Mouse (Mus musculus) liver, postnatal 0 days (tissue): ENCODE results near the gene Ankdd1b. TPM values are rescaled to one million over a fixed set of nuclear protein-coding genes. Genes with fewer than 3 reads are reported as not detected.
A peak's percentile ranks its signal among the peaks of the same experiment; 100 is the strongest.

Source experiments
- ATAC-seq: fragments of 200-750 bp; cut with Nextera tagmentation; 2 replicates; pipeline ENCODE4 v1.8.0; 2017; ENCODE audit warnings: mild to moderate bottlenecking, moderate library complexity
- DNase-seq: peaks from one replicate; pipeline ENCODE4 v3.0.0-alpha.2; 2016
- H3K27ac ChIP-seq: fragments of 300-500 bp; sonication (generic); 2 replicates; pipeline ENCODE4 v1.5.1; 2014; ENCODE audit warnings: antibody characterized with exemption, moderate library complexity, mild to moderate bottlenecking, low read depth
- H3K27me3 ChIP-seq: fragments of 300-500 bp; sonication (generic); 2 replicates; pipeline ENCODE4 v1.6.1; 2014; ENCODE audit warnings: low read length, control low read depth, mixed read lengths; ENCODE audit not compliant: insufficient read depth
- H3K36me3 ChIP-seq: fragments of 300-500 bp; sonication (generic); replicated peaks from 2 replicates; pipeline ENCODE4 v1.6.1; 2014; ENCODE audit warnings: mild to moderate bottlenecking, control low read depth, low read length, moderate library complexity, mixed read lengths; ENCODE audit not compliant: insufficient read depth
- H3K4me1 ChIP-seq: fragments of 300-500 bp; sonication (generic); 2 replicates; pipeline ENCODE4 v1.6.1; 2014; ENCODE audit warnings: antibody characterized with exemption, mild to moderate bottlenecking, control low read depth; ENCODE audit not compliant: insufficient read depth
- H3K4me2 ChIP-seq: fragments of 300-500 bp; sonication (generic); 2 replicates; pipeline ENCODE4 v1.6.1; 2014; ENCODE audit warnings: low read depth, mild to moderate bottlenecking, low read length, moderate library complexity, mixed read lengths
- H3K4me3 ChIP-seq: fragments of 300-500 bp; sonication (generic); 2 replicates; pipeline ENCODE4 v1.5.1; 2014; ENCODE audit warnings: low read depth, low read length
- H3K9ac ChIP-seq: fragments of 300-500 bp; sonication (generic); replicated peaks from 2 replicates; pipeline ENCODE4 v1.6.1; 2014; ENCODE audit warnings: mild to moderate bottlenecking, moderate library complexity
- H3K9me3 ChIP-seq: fragments of 300-500 bp; sonication (generic); 2 replicates; pipeline ENCODE4 v1.6.1; 2016; ENCODE audit warnings: mild to moderate bottlenecking, control low read depth, low read length, mixed read lengths
- CTCF ChIP-seq: sonication (generic); IDR thresholded peaks from 2 replicates; pipeline ENCODE4 v1.5.1; 2016; ENCODE audit warnings: antibody characterized with exemption, low read depth
- EP300 ChIP-seq: IDR thresholded peaks from 2 replicates; pipeline ENCODE4 v1.6.1; 2016; ENCODE audit warnings: antibody characterized with exemption, low read depth, mild to moderate bottlenecking
- WGBS: fragments of 180-500 bp; shearing (Covaris S2); extraction: QIAGEN DNeasy Blood & Tissue Kit; methylation state at CpG from one replicate; pipeline ENCODE4 v1.1.7; 2014; ENCODE audit not compliant: insufficient replicate concordance; 5-methylcytosine and 5-hydroxymethylcytosine counted together
- polyA plus RNA-seq: library from polyadenylated mRNA; unstranded; fragments of >200 nt; fragmentation: Nextera tagmentation; extraction: Ambion mirVana; gene quantifications from 2 replicates; pipeline ENCODE4 v1.2.1, GENCODE M21; 2015

Gene Ankdd1b
- polyA plus RNA-seq, 1 experiment from 2014 or later: not detected

- H3K4me3 ChIP-seq: no peak overlapping the region
- no peaks in the 10 kb centered on the region for H3K9me3 ChIP-seq
- 0 out of 2 replicates have a peak, but pooled peaks have one; percentile 38 for ATAC-seq
- no peak for TF ChIP-seq EP300
- TF ChIP-seq CTCF: no peak
- no peak overlapping the region for H3K4me2 ChIP-seq
- no peaks in the 10 kb centered on the region for H3K27me3 ChIP-seq
- no peaks in the 10 kb centered on the region for H3K36me3 ChIP-seq
- WGBS: 36% methylated on average over 13 of the region's 13 CpGs
- H3K4me1 ChIP-seq: 0 out of 2 replicates have a peak, but pooled peaks cover 2% of the 10 kb centered on the region
- H3K9ac ChIP-seq: no peak overlapping the region
- no peak for DNase-seq
- 0 out of 2 replicates have a peak overlapping the region, but pooled peaks have one; percentile 39 for H3K27ac ChIP-seq
Observed at GRCm38 (mm10) chr13:96510635-96511034, 39.6 kb upstream of the Ankdd1b start.

- no peak for TF ChIP-seq CTCF
- TF ChIP-seq EP300: no peak
- Histone ChIP-seq H3K9ac (no peak overlapping the region), H3K36me3 (no peaks in the 10 kb centered on the region), H3K4me1 (0 out of 2 replicates have a peak, but pooled peaks cover 2% of the 10 kb centered on the region), H3K4me2 (no peak overlapping the region), H3K27ac (no peak overlapping the region), H3K27me3 (no peaks in the 10 kb centered on the region), H3K9me3 (no peaks in the 10 kb centered on the region), H3K4me3 (no peak overlapping the region)
- no peak for DNase-seq
- no peak for ATAC-seq
- 83% methylated on average over 4 of the region's 4 CpGs for whole genome bisulfite sequencing
Observed at GRCm38 (mm10) chr13:96507541-96507940, 36.5 kb upstream of the Ankdd1b start.

- Histone ChIP-seq H3K36me3 (no peaks in the 10 kb centered on the region), H3K4me2 (no peak overlapping the region), H3K9ac (no peak overlapping the region), H3K27me3 (no peaks in the 10 kb centered on the region), H3K4me3 (no peak overlapping the region), H3K9me3 (no peaks in the 10 kb centered on the region), H3K27ac (no peak overlapping the region), H3K4me1 (0 out of 2 replicates have a peak, but pooled peaks cover 2% of the 10 kb centered on the region)
- TF ChIP-seq CTCF (no peak), EP300 (no peak)
- WGBS: 28% methylated on average over 6 of the region's 6 CpGs
- ATAC-seq: no peak
- no peak for DNase-seq
Observed at GRCm38 (mm10) chr13:96506313-96506712, 35.3 kb upstream of the Ankdd1b start.

GRCm38 (mm10) chr13:96505661-96506060 lies 34.7 kb upstream of the Ankdd1b start:
- TF ChIP-seq EP300 (no peak), CTCF (no peak)
- Histone ChIP-seq H3K36me3 (no peaks in the 10 kb centered on the region), H3K9me3 (no peaks in the 10 kb centered on the region), H3K9ac (no peak overlapping the region), H3K27me3 (no peaks in the 10 kb centered on the region), H3K4me1 (0 out of 2 replicates have a peak, but pooled peaks cover 2% of the 10 kb centered on the region), H3K27ac (no peak overlapping the region), H3K4me3 (no peak overlapping the region), H3K4me2 (no peak overlapping the region)
- no peak for ATAC-seq
- 78% methylated on average over 4 of the region's 4 CpGs for WGBS
- no peak for DNase-seq

- H3K4me3 ChIP-seq: no peak overlapping the region
Observed at GRCm38 (mm10) chr13:96499891-96500290, 28.9 kb upstream of the Ankdd1b start.

GRCm38 (mm10) chr13:96496630-96497029 lies 25.6 kb upstream of the Ankdd1b start:
- Histone ChIP-seq H3K27ac (no peak overlapping the region), H3K4me1 (0 out of 2 replicates have a peak, but pooled peaks cover 3% of the 10 kb centered on the region), H3K36me3 (0 out of 2 replicates have a peak, but pooled peaks cover 6% of the 10 kb centered on the region), H3K4me3 (no peak overlapping the region), H3K4me2 (0 out of 2 replicates have a peak overlapping the region, but pooled peaks have one; percentile 18), H3K9me3 (no peaks in the 10 kb centered on the region), H3K9ac (no peak overlapping the region), H3K27me3 (no peaks in the 10 kb centered on the region)
- WGBS: 36% methylated on average over 8 of the region's 8 CpGs
- ATAC-seq (no peak), DNase-seq (no peak)
- TF ChIP-seq CTCF (no peak), EP300 (no peak; the same call in 1 of the 2 replicates)

More at GRCm38 (mm10) chr13:96499891-96500290, 28.9 kb upstream of the Ankdd1b start:
- H3K9me3 ChIP-seq: no peaks in the 10 kb centered on the region
- no peak overlapping the region for H3K9ac ChIP-seq
- TF ChIP-seq EP300 (no peak), CTCF (no peak)
- DNase-seq (no peak), ATAC-seq (no peak)
- H3K27ac ChIP-seq: no peak overlapping the region
- H3K36me3 ChIP-seq: 0 out of 2 replicates have a peak, but pooled peaks cover 6% of the 10 kb centered on the region
- 84% methylated on average over 2 of the region's 2 CpGs for WGBS
- 0 out of 2 replicates have a peak, but pooled peaks cover 3% of the 10 kb centered on the region for H3K4me1 ChIP-seq
- no peak overlapping the region for H3K4me2 ChIP-seq
- H3K27me3 ChIP-seq: no peaks in the 10 kb centered on the region
